Mouse (Mus musculus): Measurements from ENCODE around the gene Hoga1.
A peak's percentile ranks its signal among the peaks of the same experiment; 100 is the strongest.

The Hoga1 gene

DNA sequence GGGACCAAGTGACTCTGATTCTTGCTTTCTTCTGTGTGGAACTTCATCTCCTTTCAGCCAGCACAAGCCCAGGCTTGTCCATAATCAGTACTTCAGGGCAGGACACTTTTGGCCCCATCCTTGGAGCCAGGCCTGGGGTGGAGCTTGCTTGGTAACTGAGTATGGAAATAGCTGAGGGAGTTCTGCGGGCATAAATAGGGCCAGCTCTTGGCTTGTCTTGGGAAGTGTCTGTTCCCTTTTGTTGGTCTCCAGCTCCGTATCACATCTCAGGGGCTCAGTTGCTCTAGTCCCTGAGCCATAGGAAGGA, 22.9 kb upstream of the Hoga1 start:
- DNase-seq: no peak

DNA sequence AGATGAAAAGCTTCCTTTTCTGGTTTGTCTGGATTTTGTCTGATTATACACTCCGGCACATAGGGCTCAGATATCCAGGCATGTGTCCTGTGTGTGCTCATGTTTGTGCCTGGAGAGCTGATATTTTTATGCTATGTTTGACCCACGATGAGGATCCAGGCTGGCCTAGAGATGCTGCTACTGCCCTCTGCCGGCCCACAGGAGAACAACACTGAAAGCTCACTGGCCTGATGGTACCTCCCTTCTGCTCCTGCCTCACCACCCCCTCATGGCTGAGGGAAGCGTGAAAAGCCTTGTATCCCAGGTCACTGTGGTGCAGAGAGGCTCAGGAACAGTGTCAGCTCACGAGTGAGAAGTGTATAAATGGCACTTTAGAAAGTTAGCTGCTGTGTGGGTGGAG, 19.3 kb upstream of the Hoga1 start:
- DNase-seq: peak; percentile 86

DNA sequence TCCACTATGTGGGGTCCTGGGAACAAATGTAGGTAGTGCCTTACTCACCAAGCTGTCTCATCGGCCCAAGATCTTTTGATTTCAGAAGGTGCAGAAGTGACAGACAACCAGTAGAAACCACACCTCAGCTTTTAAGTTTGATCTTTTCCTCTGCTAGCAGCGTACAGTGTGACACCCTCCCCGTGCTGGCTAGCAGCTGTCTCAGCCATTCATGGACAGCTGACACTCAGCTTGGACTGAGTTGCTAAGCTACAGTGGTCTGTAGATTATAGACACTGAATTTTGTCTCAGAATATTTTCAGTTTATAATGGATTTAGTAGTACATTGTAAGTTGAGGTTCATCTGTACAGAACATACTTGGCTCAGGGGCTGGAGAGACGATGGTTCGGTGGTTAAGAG, 14.3 kb upstream of the Hoga1 start:
- DNase-seq: no peak

DNA sequence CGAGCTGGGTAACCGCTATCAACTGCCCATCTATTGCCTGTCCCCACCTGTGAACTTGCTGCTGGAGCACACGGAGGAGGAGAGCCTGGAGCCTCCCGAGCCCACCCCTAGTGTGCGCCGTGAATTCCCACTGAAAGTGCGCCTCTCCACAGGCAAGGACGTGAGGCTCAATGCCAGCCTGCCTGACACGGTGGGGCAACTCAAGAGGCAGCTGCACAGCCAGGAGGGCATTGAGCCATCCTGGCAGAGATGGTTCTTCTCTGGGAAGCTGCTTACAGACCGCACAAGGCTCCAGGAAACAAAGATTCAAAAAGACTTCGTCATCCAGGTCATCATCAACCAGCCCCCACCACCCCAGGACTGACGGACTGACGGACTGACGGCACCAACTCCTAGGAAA, 11.8 kb upstream of the Hoga1 start:
- no peak for DNase-seq

DNA sequence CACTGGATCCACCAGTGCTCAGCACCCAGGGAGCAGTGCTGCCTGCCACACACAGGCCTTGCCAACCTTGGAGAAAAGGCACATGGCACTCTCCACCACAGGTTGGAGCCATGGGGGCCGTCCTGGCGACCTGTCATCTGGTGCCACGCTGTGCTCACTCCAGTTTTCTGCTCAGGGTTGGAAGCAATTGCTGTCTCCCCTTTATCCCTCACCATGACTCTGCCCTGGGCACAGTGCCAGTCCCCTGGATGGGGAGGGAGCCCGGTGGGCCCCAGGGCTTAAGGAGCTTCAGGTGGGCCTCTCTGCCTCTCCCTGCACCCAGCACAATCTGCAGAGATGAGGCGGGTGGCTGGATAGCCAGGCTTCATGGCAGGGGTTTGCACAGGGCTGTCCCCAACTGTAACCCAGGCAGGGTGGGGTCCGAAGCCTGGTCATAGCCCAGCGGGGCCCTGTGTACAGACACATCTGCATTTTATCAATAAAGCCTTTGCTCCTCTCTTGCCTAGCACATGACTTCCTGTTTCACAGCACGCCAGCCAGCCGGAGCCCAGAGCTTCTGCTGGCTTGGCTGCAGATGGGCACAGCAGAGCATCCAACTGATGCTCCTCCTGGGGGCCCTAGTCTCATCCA, 11.1 kb upstream of the Hoga1 start:
- peak; percentile 56 for DNase-seq

DNA sequence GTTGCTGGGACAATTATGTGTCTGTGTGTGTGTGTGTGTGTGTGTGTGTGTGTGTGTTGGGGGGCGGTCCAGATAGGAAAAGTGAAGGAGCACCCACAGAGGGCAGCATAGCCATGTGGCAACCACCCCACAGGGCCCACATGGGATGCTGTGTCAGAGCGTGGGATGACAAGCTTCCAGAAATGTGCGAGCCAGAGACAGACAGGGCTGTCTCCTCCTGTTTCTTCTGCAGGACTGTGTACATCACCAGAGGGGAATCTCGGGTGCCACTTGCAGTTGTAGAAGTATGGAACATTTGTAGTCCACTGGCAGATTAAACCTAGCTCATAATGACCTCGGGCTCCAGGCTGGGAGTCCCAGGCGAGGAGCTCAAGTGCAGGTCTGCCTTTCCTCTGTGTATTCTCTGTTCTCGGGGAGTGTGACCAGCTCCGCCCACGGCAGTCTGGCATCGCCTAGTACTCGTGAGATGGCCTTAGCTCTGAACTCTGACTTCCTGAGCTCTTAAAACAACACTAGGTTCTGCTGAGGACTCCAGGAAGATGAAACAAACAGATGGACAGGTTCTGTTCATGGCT, 10.4 kb upstream of the Hoga1 start:
- no peak for DNase-seq

DNA sequence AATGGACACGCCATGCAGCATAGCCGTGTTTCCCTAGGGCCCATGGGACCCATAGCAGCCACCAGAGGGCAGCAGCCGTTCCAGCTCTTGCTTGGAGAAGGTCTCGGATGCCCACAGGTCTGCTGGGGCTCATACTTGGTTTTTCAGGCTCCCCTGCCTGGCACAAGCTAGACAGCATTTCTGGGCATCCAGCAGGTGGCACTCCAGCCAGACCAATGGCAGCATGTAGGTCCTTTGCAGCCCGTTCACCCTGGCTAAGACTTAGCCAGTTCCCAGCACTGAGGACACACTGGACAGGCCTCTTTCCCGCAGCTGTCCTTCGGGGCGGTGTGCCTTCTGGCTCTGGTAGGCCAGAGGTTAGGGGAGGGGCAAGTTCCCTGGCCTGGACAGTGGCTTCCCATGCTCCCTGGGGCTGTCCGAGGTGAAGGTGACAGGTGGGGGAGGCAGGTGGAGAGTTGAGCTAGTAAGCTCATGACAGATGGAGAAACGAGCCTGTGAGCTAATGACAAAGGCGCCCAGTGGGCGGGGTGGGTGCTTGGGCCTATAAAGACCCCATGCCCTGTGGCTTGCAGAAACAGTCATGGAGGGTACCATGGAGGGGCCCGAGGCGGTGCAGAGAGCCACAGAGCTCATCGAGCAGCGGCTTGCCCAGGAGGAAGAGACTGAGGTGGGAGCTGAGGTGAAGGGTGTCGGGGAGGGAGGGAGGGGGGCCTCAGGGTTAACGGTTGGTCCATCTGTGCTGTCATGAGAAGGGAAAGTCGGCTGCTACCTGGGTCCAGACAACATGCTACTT, 9.8 kb upstream of the Hoga1 start, which contains the start of gene Ankrd2:
Gene Ankrd2, plus strand, starts transcription at position 545 of the 793 bp plus-strand sequence.
- DNase-seq: peak; percentile 89

DNA sequence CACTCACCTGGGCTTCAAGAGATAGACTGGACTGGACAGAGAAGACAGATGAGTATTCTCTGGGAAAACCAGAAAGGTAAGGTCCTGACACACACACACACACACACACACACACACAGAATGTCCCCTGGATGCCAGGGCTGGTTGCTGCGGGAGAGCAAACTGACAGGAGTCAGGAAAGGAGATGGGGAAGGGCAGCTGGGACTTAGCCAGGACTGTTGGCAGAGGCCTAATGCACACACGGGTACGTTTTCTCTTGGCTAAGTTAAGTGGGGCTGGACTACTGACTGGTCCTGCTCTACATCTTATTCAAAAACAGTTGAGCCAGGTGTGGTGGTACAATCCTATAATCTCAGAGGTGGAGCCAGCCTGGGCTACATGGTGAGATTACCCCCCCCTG, 9.1 kb upstream of the Hoga1 start:
- DNase-seq: no peak

DNA sequence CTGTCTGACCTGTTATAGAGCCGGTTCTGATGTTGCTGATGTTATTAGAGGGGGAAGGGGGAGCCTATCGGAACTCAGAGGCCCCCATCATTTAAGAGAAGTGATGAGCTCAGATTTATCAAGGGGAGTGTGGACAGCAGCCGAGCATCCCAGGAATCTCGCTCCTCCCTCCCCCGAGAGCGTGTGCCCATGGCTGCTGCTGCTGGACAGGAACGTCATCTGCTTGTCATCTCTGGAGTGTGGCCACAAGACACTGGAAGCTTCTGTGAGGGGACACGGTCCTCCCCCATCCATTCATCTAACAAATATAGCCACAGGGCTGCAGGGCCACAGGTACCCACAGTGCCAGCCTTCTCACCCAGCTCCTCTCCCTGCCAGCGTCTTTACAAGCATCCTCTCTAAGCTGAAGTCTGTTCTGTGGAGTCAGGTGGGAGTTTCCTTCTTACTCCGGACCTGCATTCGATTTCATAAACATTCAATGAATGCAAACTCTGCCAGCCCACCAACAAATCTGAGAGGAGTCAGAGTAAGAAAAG, 8.2 kb upstream of the Hoga1 start:
- DNase-seq: no peak

DNA sequence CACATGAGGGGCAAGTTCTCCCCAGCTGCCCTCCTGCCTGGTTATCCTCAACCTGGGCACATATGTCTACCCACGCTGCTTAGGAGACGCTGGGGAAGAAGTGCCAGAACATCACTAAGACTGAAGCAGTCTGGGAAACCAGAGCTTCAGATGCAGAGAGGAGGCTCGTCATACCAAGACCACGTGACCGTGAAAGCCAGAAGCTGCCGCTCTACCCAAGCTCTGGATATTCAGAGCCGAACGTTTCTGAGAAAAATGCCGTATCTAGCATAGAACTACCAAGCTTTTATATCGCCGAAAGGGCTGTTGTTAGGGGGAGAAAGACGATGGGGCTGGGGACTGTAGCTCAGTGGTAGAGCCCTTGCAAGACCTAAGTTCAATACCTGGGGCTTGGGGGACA, 7.1 kb upstream of the Hoga1 start:
- DNase-seq: no peak

DNA sequence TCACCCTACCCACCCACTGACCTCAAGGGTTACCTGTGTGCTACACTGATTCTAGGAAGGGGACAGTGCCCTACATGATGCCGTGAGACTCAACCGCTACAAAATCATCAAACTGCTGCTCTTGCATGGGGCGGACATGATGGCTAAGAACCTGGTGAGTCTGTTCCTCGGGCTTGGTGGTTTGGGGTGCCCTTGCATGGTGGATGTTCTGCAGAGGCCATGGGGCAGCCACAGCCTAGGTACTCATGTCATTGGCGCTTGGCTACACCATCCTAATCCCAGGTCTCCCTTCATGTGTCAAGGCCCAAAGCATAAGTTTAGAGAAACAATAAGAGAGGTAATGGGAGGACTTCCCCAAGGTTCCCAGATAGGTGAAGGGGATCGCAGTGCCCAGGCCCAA, 1.4 kb upstream of the Hoga1 start:
- no peak for DNase-seq

DNA sequence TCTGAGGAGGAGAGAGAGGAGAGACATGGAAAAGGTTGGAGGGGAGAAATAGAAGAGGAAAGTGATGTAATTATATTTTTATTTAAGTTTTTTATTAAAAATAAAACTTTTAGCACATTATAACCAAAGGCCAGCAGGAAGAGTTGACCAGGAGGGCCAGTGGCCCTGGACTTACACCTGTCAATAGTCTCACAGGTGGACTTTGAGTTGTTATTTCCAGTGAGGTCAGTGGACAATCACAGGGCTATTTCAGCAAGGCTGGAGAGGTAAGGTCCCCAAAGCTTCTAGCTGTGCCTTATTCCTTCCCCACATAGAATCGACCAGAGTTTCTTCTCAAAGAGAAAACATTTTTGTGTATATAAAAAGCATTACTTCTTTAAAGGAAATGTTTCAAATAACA, 4.8 kb downstream of the Hoga1 start:
- DNase-seq: no peak

DNA sequence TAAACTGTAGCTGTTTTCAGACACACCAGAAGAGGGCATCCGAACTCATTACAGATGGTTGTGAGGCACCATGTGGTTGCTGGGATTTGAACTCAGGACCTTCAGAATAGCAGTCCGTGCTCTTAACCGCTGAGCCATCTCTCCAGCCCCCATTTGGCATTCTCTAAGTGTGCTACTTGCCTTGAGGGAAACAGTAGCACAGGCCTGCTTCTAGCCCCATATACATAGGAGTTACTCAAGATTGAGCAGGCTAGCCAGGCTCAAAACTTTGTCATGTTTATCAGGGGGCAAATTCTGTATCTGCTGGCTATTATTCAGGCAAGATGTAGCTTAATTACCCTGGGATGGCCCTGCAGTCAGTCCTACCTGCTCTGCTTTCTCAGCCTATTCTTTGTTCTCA, 5.9 kb downstream of the Hoga1 start:
- no peak for DNase-seq

DNA sequence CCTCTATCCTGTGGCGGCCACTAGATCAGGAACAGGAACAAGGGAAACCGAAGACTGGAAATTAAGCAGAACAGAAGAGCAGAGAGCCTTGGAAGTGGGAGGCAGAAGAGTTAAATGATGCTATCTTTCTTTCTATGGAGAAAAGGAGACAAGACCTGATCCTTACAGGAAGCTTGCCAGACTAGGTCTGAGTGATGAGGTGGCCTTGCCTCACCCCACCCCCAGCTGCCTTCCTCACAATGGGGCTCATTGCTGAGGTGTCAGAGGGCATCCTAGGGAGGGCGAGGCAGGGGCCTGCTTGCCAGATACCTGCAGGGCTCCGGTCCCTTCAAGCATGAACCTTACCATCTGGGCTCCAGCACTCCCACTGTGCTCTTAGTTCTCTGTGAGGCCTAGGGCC, 6.5 kb downstream of the Hoga1 start, which contains the start of gene 4933411K16Rik:
Gene 4933411K16Rik, plus strand, starts transcription at position 301 of the 400 bp plus-strand sequence.
- no peak for DNase-seq

DNA sequence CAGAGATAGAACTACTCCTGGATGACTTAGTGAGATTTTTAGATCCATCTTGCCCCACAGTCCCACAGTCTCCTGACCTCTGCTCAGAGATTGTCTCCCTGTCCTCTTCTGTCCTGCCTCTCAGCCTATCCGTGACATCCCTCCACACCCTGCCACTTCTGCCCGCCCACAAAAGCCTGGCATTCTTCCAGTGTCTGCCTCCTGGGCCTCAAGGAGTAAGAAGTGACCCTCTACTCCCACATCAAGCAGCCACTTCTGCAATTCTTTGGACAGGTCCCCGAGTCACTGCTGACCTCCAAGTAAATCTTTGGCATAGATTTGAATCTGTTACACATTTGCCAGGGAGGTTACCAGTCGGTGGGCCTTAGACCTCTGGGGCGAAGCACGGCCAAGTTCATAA, 8.8 kb downstream of the Hoga1 start:
- DNase-seq: no peak

DNA sequence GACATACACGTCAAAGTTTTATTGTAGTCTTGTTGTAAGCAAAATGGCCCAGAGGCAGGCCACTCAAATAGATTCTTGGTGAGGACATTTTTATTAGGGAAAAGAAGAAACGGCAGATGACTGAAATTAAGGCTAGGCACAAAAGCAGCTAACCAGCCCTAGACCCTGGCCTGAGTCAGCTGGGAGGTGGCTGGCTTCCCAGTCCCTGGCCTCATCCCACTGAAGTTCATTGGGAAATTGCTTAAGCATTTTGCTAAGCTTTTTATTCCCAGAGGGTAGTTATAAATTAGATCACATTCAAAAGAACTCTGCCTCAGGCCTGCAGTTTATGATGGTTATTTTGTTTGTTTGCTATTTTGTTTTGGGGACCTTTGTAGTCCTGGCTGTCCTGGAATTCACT, 10.5 kb downstream of the Hoga1 start:
- DNase-seq: no peak

DNA sequence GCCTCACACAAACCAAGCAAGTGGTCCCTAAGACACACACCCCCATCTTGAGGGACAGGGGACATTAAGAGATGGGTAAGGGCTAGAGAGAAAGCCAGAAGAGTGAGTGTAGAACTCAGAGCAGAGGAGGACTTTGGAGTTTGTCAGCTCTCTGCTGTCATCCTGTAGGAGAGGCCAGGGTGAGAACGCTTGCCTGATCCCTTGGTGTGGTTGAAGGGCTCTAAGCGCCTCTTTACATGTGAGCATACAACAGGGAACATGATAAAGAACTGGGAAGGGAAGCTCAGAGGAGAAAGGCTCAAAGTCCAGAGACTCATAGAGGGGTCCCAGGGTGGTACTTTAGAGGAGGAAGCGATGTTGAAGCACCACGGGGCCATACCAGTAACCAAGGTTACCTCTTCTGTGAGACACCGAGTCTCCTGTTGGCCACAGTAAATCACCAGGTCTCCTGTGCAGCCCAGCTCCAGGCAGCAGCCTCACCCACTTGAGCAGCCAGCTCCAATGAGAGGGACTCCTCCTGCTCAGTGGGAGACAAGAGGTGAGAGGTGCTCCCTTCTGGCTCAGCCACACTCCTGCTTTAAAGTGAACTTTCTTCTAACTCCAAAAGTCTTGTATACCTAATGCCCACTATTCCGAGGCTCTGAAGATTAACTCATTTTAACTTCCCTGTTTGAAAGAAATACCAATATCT, 11.5 kb downstream of the Hoga1 start:
- DNase-seq: no peak

DNA sequence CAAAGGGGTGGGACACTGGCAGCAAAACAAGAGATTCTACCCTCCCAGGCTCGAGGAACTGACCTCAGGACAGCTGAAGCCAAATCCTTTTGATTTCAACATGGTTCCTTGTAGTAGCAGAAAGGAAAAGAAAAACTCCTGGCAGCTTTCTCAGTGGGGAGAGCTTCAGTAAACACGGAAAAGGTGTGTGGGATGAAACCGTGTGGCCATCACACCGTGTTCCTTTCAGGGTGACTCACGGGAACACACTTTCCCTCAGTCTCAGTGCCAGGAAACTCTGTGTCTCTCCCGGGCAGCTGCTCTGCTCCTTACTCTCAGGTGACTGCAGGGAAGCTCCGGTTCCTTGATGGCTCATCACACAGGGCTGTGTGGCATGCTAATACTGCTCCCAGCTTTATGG, 13.0 kb downstream of the Hoga1 start:
- DNase-seq: no peak

DNA sequence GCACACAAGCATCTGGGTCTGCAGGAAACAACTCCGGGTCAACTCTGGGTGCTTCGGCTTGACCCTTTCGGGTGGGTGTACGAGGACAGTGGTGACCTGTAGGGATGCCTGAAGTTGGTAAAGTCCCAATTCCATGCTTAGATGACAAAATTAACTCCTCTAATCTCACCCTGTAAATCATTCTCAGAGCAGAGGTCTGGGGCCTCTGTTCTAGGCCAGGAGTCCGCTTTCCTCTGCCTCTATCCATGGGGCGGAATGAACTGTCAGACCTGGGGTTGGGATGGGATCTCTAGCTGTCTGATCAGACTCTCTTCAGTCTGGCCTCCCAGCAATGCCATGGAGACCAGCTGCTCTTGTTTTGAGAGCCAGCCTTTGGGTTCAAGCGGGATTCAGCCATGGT, 16.0 kb downstream of the Hoga1 start:
- no peak for DNase-seq

DNA sequence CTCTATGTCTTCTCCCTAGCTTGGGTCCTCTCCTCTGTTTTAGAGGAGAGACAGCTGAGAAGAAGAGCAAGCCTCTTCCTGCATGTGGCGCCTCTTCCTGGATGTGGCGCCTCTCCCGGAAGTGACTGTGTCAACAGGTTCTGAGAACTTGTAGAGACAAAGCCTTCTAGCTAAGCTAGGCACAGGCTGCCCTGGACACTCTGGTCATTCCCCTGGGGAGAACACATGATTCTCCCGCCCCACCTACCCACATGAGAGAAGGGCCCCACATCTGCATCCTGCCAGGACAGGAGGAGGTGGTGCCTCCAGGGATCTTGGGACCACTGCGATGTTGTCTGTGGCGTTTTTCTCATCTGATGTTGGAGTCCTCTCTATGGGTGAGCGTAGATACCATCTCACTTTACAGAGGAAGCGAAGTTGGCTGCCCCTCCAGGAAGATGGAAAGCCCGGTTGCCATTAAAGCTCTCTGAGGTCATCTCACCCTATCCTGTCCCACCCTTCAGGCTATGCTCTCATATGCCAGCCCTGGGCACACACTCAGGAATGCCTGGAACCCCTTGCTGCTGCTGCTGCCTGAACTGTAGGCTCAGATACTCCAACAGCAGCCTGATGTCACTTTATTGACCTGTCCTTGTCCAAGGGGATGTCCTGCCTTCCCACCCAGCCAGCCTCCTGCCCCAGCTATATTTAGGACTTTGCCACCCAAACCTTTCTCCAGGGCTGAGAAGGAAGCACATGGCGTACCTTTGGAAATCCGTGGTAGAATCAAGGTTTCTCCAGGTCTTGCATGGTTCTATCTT, 23.2 kb downstream of the Hoga1 start:
- peak; percentile 23 for DNase-seq

DNA sequence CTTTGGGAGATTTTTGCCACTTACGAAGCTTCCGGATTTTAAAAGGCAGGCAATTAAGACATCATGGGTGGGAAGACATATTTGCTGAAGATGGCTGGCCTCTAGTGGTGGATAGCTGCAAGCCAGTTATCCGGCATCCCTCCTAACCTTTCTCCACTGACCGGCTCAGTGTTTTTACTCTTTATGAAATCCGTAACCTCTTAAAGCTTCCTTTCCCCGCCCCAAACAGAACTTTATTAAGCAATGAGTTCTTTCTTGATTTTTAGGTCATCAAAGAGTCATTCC, 23.8 kb downstream of the Hoga1 start:
- DNase-seq: no peak

DNA sequence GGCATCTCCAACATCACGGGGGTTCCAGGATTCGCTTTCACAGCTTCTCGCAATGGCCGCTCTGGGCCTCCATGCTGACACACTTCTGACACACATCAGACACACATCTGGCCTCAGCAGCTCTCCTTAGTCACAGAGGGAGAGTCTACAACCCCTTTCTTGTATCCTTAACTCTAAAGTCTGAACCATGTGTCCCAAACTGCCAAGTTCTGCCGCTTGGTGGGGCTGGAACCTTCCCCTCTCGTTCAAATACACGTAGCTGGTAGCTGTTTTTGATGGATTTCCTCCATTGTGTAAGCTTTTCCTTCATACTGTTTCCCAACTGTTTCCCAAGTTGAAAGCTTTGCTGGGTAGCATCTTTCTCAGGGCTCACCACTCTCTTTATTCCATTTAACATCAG, 25.8 kb downstream of the Hoga1 start:
- no peak for DNase-seq
